Mouse (Mus musculus) erythroblast, adult 5-6 weeks (primary cell): ENCODE measurements around the gene Fgfr2. TPM values are rescaled to one million over a fixed set of nuclear protein-coding genes. Genes with fewer than 3 reads are reported as not detected.

Source experiments
- ATAC-seq: replicated peaks from 2 replicates; pipeline ENCODE4 v1.8.0; 2016; ENCODE audit warnings: moderate number of reproducible peaks, mild to moderate bottlenecking, moderate TSS enrichment, inconsistent platforms; ENCODE audit not compliant: poor library complexity, low FRiP score, severe bottlenecking
- total RNA-seq, 2 experiments: library from RNA; stranded (forward) in 1 of 2; stranded (reverse) in 1 of 2; fragments of 150-400 nt in 1 of 2; fragments of 200-764, 138-1000 nt in 1 of 2; gene quantifications; 2 replicates each; pipeline versions ENCODE4 v1.2.3 to v1.2.4; 2015 to 2017; ENCODE audit warnings: low replicate concordance in 2 of 2

The Fgfr2 gene
- total RNA-seq, 2 experiments from 2014 or later, result 4.8 TPM; not detected in 1

DNA sequence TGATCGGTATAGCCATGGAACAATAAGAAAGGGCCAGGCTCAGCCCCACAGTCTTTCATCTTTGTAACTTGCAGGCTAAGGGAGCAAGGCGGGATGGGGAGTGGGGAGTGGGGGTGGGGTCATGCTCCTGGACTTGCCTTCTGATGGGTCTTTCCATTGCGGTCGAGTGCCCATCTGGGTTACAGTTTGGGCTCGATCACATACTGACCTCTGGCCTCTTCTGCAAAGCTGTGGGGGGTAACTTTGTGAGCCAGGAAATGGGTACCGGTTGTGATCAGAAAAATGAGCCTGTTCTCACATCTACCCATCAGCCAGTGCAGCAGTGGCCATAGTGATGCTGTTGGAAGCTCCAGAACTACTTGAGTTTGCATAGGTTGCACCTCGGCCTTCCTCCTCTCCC, 2164.6 kb downstream of the Fgfr2 start:
- no peak for ATAC-seq

DNA sequence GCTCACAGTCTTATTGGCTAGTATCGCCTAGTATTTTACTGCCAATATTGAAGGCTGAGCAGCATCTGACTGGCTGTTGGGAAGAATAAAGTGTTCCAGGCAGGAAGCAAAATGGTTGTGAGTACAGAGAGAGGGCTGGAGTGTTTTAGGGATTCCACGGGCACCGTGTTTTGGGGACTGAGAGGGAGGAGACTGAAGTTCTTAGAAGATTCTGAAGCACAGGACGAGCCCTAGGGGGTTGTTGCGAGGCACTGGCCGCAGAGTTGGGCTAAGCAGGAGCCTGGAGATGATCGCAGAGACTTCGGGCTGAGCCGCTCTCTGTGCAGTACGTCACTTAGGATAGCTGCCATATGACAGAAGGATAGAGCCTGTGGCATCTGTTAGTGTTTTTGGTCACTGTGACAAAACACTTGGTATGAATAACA, 2169.0 kb downstream of the Fgfr2 start:
- ATAC-seq, result no peak

DNA sequence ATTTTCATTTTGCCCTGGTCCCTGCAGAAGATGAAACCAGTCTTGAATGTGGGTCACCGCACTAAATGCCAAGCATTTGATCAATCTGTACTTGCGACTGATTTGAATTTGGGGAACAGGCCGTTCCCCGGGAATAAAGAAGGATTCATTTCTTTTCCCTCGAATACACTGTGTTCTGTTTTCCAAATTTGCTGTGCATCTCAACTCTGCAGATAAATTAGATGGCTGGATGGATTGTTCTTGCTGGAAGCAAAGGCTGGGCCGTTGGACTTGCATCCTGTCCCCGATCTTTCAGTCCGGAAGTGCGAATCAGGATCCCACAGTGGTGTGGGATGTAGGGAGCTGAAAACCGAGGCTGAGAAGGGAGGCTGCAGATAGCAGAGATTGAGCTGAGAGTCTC, 2169.8 kb downstream of the Fgfr2 start:
- ATAC-seq, result no peak

DNA sequence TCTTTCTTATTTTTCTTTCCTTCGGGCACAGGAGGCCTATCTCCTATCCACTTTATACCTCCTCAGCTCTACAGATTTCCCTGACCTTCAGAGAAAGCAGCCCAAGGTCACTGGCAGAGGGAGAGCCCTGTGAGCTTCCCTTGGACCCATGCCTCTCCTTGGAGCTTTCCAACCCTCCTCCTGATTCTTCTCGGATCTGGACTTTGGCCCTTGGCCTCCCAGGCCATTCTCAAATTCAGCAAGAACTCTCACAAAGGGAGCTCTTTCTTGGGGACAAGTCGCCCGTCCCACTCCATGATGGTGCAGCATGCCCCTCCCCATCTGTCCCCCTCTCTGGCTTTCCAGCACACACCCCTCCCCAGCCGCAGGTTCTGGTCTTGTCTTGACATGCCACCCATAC, 2172.1 kb downstream of the Fgfr2 start:
- ATAC-seq, result no peak

DNA sequence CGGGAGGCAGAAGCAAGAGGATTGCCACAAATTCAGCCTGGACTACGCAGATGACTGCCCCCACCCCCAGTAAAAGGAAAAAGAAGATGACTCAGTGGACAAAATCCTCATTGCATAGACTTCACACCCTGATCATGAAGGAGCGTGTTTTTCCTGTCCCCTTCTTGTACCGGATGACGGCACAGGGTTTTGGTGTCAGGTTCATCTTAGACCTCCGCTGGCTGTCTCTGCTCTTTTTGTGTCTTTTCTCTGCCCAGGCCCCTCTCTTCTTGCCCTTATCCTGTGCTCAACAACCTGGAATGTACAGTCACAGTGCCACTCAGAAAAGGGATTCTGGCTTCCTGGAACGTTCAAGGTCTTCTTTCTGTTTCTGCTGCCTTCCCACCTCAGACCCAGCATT, 2172.7 kb downstream of the Fgfr2 start:
- no peak for ATAC-seq

DNA sequence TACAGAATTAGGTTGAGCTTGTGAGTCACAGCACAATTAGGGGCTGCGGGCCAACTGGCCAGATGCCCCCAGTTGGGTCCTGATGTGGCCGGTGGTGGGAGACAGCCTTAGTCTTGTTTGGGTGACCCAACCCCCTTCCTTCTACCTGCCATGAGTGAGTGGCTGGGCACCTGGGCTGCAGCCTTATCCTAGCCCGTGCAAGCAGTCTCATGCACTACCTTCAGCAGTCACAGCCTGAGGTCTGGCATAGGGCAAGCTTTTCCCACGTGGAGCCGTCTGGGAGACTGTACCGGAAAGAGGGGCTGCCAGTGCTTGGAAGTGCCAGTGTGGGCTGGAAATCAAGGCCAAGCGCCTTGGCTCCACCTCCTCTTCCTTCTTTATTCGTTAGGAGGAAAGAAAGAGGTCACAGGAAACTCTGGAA, 2173.8 kb downstream of the Fgfr2 start:
- no peak for ATAC-seq

DNA sequence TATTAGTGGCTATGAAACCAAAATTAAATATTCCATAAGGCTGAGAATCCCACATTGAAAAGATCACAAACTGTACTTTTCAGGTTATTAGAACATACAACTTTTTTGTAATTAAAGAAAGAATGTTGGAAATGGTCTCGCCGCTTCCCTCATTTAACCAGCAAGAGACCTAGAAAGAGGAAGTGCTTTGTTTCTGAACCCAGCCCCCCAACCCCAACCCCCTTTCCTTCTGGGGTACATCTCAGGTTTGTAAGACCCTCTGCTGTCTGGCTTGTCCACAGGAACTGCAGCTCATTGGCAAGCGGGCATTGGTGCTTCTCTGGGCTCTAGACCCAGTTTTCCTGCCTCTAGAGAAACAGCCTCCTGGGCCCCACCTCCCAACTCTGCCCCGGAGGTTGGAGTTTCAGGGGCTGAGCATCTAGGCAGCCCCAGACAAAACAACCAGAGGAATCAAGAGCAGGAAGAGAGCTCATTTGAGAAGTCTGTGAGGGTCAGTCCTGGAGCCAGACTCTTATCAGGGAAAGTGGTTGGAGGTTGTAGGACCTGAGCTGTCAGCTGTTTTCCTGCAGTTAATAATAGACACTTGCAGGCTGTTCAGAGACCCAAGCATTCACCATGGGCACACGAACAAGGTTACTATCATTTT, 2174.5 kb downstream of the Fgfr2 start:
- no peak for ATAC-seq

DNA sequence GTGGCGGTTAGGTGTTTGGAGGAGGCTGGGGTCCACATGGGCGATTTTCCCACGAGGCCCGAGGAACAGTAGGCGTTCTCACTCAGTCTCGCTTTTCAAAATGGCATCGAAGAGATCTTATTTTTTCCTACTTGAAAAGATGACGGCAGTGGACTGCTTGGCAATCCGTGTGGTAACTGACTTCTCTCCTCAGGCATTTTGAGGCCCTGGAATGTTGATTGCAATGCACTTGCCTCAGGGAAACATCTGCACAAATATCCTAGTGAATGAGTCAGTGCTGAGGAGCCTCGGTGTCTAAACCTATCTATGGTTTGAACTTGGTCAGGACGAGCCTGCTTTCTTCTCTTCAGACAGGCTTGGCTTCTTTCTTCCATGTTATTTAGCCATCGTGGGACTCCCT, 2176.8 kb downstream of the Fgfr2 start:
- no peak for ATAC-seq

DNA sequence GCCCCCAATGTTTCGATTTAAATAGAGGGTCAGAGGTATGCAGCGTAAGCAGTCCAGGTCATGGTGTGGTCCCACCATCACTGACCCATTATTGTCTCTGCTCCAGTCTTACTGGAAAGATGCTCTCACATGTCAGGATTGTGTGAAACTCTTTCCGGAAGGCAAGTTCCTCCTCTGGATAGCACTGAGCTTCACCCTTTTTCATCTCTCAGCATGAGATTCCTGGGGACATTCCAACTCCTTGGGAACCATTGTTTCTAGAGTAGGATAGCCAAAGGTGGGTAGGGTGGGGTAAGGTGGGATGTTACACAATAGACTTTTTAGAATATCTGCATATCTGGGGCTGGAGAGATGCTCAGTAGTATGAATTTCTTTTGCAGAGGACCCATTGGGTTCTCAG, 2177.4 kb downstream of the Fgfr2 start:
- ATAC-seq, result no peak

DNA sequence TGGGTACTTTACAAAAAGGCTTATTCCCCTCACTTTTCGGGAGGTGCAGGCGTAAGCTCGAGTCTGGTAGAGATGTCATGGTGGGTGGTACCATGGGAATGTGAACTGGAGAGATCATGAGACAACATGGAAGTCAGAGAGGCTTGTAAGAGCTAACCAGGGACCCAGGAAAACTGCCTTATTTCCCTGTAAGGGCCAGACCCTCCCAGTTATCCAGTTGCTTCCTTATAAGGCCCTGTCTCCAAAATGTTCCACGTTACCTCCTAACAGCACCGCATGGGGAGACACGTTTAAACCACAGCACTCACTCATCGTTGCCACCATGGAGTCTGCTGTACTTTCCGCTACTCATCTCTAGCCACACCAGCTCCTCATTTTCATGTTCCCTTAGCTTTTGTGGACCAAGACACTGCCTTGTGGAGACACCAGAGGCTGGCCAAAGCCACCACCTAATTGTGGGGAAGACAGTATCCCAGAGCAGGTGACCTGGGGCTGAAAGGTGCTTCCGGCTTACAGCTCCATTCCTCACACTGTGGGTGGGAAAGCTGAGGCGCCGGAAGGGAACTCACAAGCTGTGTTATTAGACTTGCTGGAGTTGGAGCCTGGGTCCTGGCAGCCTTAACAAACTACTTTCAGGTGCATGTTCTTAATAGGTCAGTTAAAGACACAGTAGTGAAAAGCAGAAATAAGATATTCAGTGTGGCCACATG, 2178.2 kb downstream of the Fgfr2 start:
- ATAC-seq, result no peak

DNA sequence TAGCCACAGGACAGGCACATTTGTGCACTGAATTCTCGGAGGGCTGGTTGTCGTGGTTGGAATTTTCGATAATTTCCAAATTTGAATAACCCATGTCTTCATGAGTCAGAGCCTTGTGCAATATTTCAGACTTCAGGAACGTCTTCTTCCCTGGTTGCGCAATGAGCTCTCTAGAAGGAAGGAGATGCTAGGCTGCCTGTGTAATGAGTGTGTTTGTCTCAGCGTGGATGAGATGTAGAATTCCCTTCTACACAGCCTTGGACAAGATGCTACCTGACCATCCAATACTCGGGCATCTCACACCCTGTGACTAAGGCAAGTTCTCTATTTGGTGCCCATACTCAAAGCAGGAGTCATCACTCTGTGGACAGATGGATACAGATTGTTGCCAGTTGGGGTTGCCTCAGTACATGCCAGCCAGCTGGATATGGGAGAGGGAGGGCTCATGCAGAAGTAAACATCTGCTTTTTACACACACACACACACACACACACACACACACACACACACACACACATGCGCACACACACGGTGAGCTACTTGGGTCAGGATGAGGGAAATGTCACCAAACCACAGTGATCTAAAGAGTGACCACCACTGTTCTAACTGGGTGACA, 2179.8 kb downstream of the Fgfr2 start:
- no peak for ATAC-seq

DNA sequence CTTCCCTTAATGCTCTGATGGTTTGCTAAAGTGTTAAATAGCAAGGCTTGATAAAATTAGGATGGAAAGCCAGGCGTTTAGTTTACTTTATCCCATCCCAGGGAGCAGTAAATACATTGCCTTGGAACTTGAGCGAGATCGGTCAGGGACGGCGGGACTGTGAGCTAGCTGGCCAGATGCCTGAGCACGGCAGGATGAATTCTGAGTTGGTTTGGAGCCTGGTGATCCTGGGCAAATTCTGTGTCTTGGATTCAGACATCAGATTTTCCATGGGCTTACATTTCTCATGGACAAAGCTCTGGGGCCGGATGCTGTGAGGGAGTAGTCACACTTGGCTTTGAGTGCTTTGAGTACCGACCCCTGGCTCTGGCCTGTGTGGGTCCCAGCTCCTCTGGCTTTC, 2182.4 kb downstream of the Fgfr2 start:
- no peak for ATAC-seq

DNA sequence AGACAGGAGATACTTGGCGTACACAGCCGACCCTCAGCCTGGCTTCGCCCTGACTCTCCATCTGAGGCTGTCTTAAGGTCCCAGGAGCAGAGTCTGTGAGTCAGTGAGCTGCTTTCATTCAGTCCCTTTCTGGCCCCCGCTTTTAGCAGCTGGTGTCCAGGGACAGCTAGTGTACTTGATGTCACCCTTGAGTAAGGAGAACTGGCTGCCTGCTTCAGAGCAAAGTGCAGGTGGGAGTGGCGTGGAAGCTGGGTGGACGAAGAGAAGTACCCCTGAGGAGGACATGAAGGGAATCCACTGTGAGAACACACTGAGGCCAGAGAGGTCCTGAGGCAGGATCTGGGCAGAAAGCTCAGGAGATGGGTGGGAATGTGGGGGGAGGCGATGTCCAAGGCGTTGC, 2184.3 kb downstream of the Fgfr2 start:
- no peak for ATAC-seq

DNA sequence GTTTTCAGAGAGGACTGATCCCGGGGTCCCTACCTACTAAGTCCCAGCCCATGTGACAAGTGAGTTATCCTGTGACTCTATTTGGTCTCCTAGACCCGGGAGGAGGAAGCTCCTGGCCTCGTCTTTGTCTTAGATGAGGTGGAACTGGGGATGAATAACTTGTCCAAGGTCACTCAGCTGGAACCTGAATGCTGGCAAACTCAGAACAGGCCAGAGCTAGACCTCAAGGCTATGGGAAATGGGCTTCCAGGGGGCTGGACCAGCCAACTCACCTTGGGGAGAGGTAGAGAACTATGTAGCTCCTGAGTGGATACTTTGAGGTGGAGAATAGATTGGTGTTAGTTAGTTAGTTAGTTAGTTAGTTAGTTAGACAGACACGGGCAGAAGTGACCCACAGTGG, 2185.1 kb downstream of the Fgfr2 start:
- ATAC-seq, result no peak

DNA sequence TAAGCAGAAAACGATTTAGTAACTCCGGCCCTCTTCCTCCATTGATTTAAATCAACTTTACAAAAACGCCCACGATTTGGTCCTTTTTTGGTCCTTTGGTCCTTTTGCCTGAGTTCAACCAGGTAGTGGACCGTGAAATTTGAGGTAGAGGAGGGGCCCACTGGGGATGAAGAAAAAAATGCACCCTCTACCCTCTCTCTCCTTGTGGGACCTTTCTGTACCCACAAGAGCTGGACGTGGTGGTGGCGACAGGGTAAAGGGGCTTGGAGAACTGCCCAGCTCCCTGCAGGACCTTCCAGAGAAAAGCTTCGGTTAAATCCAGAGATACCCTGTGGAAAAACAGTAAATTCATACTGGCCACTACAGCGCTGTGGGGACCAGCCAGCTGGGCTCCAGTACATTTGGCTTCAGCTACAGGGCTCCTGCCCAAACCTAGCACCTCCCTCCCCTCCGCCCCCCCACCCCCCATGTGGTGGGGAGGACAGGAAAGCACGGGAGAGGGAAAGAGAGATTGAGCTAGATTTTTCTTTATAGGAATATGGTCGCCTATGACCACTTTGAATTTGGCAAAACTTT, 2185.8 kb downstream of the Fgfr2 start:
- no peak for ATAC-seq

DNA sequence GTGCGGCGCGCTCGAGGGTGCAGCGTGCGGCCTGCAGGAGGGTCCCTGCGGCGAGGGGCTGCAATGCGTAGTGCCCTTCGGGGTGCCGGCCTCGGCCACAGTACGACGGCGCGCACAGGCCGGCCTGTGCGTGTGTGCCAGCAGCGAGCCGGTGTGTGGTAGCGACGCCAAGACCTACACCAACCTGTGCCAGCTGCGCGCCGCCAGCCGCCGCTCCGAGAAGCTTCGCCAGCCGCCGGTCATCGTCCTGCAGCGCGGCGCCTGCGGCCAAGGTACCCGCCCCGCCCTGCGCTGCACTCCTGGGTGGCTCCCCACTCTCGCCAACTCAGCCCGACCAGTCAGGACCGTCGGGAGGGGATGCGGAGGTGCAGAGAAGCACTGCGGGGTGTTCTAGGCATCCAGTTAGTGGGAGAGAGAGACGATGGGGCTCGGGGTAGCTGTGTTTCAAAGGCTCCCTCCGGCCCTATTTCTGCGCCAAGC, 2186.6 kb downstream of the Fgfr2 start:
- ATAC-seq, result no peak

DNA sequence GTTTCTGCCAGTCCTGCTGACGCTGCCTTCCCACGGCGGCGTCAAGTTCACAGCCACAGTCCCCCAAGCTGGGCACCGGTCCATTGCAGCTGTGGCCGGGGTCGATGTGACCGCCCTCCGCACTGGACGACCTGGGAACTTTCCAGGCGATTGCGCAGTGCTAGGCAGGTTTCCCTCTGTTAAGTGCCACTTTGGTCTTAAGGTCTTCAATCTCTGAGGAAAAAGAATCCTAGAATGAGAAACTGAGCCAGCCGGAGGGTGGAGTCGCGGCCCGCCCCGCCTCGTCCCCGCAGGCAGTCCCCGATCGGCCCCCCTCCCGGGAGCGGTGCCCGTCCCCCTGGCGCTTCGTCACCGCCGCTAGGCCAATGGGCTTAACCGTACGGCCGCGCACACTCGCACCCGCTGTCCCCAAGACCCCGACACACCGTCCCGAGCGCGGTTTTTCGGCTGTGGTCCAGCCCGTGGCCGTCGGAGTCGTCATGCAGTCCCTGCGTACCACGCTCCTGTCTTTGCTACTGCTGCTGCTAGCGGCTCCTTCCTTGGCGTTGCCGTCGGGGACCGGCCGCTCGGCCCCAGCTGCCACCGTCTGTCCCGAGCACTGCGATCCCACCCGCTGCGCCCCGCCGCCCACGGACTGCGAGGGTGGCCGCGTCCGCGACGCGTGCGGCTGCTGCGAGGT, 2187.2 kb downstream of the Fgfr2 start, which contains the start of gene Htra1:
Gene Htra1 (plus strand): TSS at position 319 of the 679 bp plus-strand sequence.
- ATAC-seq, result no peak

DNA sequence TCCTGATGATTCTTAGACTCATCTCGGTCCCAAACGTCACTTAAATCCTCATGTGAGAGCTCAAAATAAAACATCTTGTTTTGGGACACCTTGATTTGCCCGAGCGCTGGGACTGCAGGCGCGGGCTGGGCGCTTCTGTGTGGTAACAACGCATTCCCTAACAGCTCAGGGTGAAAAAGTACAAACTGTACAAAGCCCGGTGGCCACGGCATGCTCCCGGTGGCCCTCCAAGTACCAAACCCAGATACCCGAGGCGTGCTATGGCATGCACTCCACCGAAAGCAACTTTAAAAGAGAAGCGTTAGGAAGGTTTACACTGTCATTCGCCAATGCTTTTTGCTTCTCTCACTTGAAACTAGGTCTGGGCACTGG, 2187.7 kb downstream of the Fgfr2 start:
- ATAC-seq, result no peak

DNA sequence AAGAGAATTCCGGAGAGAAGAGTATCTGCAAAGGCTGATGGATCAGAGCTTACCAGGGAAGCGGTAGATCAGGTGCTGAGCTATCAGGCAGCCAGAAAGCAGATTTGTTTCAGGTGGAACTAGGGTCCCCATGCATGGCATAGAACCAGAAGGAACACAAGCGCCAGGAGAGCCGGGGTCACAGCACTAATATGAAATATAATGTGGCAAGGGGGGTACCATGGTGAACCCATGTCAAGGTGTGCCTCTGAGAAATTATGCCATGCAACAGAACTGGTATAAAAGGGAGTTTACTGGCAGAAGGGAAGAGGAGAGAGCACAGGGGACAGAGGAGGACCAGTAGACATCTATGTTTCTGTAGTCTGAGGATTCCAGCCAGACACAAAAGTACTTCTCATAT, 2188.5 kb downstream of the Fgfr2 start:
- no peak for ATAC-seq

DNA sequence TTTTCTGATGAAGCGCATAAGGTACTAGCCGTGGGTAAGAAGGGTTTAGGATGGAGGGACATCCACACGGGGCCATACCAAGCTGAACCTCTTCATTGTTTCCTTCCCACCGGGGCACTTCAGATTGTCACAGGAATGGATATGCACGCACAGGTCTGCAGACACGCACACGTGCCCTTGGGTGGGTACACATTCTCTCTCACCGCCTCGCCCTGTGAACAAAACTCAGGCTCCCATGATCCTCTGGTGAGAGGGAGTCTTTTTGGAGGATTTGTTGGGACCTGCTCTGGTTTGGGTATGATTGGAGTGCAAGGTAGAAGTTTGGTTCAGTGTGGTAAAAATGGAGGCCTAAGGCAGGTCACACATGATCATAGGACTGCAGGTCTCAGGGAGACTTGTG, 2190.2 kb downstream of the Fgfr2 start:
- ATAC-seq, result no peak
